In genomic region chr5:74193008-74193407, GRCm38 (mm10) we compare ENCODE assay signal across 21 mouse cellular contexts. TPM values are rescaled to one million over a fixed set of nuclear protein-coding genes. Genes with fewer than 3 reads are reported as not detected.
DNase-seq lines count a peak whose midpoint lies in the region; ATAC-seq and TF ChIP-seq lines count a peak whose summit lies in the region.
"Had no signal": no experiment of that assay in that cellular context is flagged by ENCODE, and none has a peak within 500 bp of the region (broad histone marks: within the 10 kb centered on the region; RNA-seq: fewer than 3 reads in every experiment).

No protein-coding gene starts in this region.

- DNase-seq in hindbrain, postnatal 0 days (ENCODE audit: low spot score), result no peak
- DNase-seq: adrenal gland, adult 8-10 months; adrenal gland, postnatal 25 days; cerebellum, adult 11-12 months; cerebellum, adult 8-10 months; cerebellum, postnatal 14 days; gastrocnemius, postnatal 25 days; heart, adult 18-20 months; heart, postnatal 36 days had no signal

- TF ChIP-seq CTCF in intestine, postnatal 0 days (IDR thresholded peaks at IDR 0.05; ENCODE audit: low read depth), result no peak
- TF ChIP-seq CTCF in hindbrain, postnatal 0 days (IDR thresholded peaks at IDR 0.05; ENCODE audit: low read depth), result no peak

- 61% methylated on average over 2 of the region's 2 CpGs for WGBS in intestine, postnatal 0 days
- WGBS in intestine, embryonic 15.5 days, result 68% methylated on average over 2 of the region's 2 CpGs
- 35% methylated on average over 2 of the region's 2 CpGs for WGBS in embryonic facial prominence, embryonic 12.5 days
- 37% methylated on average over 2 of the region's 2 CpGs for WGBS in limb, embryonic 12.5 days
- 65% methylated on average over 2 of the region's 2 CpGs for WGBS in hindbrain, postnatal 0 days

- peaks cover 7% of the 10 kb centered on the region for H3K36me3 ChIP-seq in intestine, postnatal 0 days (ENCODE audit: control insufficient read depth, insufficient read depth)
- no peaks in the 10 kb centered on the region for H3K36me3 ChIP-seq in intestine, embryonic 15.5 days
- H3K36me3 ChIP-seq in embryonic facial prominence, embryonic 12.5 days, result peaks cover 9% of the 10 kb centered on the region
- peaks cover 17% of the 10 kb centered on the region for H3K36me3 ChIP-seq in limb, embryonic 12.5 days
- H3K36me3 ChIP-seq in hindbrain, postnatal 0 days (ENCODE audit: insufficient read depth, low read length), result no peaks in the 10 kb centered on the region
- H3K36me3 ChIP-seq: forebrain, embryonic 15.5 days had no signal

- H3K9ac ChIP-seq in intestine, postnatal 0 days (ENCODE audit: low read depth, low read length), result no peak overlapping the region
- H3K9ac ChIP-seq in intestine, embryonic 15.5 days, result no peak overlapping the region
- no peak overlapping the region for H3K9ac ChIP-seq in embryonic facial prominence, embryonic 12.5 days
- no peak overlapping the region for H3K9ac ChIP-seq in limb, embryonic 12.5 days (replicated peaks)
- H3K9ac ChIP-seq in hindbrain, postnatal 0 days (replicated peaks; ENCODE audit: low read length), result no peak overlapping the region
- H3K9ac ChIP-seq: forebrain, embryonic 12.5 days; forebrain, embryonic 15.5 days; hindbrain, embryonic 14.5 days had no signal

- H3K4me3 ChIP-seq in intestine, postnatal 0 days (ENCODE audit: low read depth, low read length), result no peak overlapping the region
- H3K4me3 ChIP-seq in intestine, embryonic 15.5 days (replicated peaks), result no peak overlapping the region
- no peak overlapping the region for H3K4me3 ChIP-seq in embryonic facial prominence, embryonic 12.5 days
- no peak overlapping the region for H3K4me3 ChIP-seq in limb, embryonic 12.5 days (replicated peaks)
- H3K4me3 ChIP-seq in hindbrain, postnatal 0 days (ENCODE audit: low read length), result no peak overlapping the region
- H3K4me3 ChIP-seq: erythroblast, embryonic 14.5 days; forebrain, embryonic 12.5 days; forebrain, embryonic 15.5 days had no signal

- no peak overlapping the region for H3K27ac ChIP-seq in intestine, postnatal 0 days (ENCODE audit: low read depth, low read length)
- no peak overlapping the region for H3K27ac ChIP-seq in intestine, embryonic 15.5 days
- peak overlapping the region; percentile 95; the same call in 1 of the 2 replicates for H3K27ac ChIP-seq in embryonic facial prominence, embryonic 12.5 days
- peak overlapping the region; percentile 95 for H3K27ac ChIP-seq in limb, embryonic 12.5 days
- no peak overlapping the region for H3K27ac ChIP-seq in hindbrain, postnatal 0 days
- H3K27ac ChIP-seq: forebrain, embryonic 12.5 days; forebrain, embryonic 15.5 days; hindbrain, embryonic 14.5 days had no signal

- no peaks in the 10 kb centered on the region for H3K9me3 ChIP-seq in intestine, postnatal 0 days (ENCODE audit: control insufficient read depth)
- H3K9me3 ChIP-seq in intestine, embryonic 15.5 days, result no peaks in the 10 kb centered on the region
- no peaks in the 10 kb centered on the region for H3K9me3 ChIP-seq in embryonic facial prominence, embryonic 12.5 days
- H3K9me3 ChIP-seq in limb, embryonic 12.5 days, result no peaks in the 10 kb centered on the region
- H3K9me3 ChIP-seq in hindbrain, postnatal 0 days (ENCODE audit: low read length), result no peaks in the 10 kb centered on the region
- H3K9me3 ChIP-seq: embryonic facial prominence, embryonic 13.5 days; forebrain, embryonic 12.5 days; forebrain, embryonic 15.5 days had no signal

- ATAC-seq in intestine, postnatal 0 days, result no peak
- ATAC-seq in intestine, embryonic 15.5 days, result no peak
- no peak for ATAC-seq in embryonic facial prominence, embryonic 12.5 days (ENCODE audit: insufficient number of reproducible peaks, insufficient read depth, low FRiP score, low TSS enrichment)
- no peak for ATAC-seq in limb, embryonic 12.5 days (ENCODE audit: insufficient number of reproducible peaks, insufficient read depth, low FRiP score, low TSS enrichment, low read depth)
- no peak for ATAC-seq in hindbrain, postnatal 0 days
- no peak for ATAC-seq in megakaryocyte progenitor cell, adult 5-6 weeks (replicated peaks; ENCODE audit: poor library complexity)
- ATAC-seq: activated CD4-positive, CD25-positive, alpha-beta regulatory T cell, adult 4 months; CD4-positive, CD25-positive, alpha-beta regulatory T cell, adult 4 months; forebrain, embryonic 15.5 days had no signal

- no peaks in the 10 kb centered on the region for H3K27me3 ChIP-seq in intestine, postnatal 0 days (replicated peaks; ENCODE audit: control insufficient read depth, insufficient read depth, low read length)
- no peaks in the 10 kb centered on the region for H3K27me3 ChIP-seq in intestine, embryonic 15.5 days (replicated peaks)
- H3K27me3 ChIP-seq in embryonic facial prominence, embryonic 12.5 days, result peaks cover 3% of the 10 kb centered on the region; the same call in 1 of the 2 replicates
- no peaks in the 10 kb centered on the region for H3K27me3 ChIP-seq in limb, embryonic 12.5 days
- no peaks in the 10 kb centered on the region for H3K27me3 ChIP-seq in hindbrain, postnatal 0 days (ENCODE audit: insufficient read depth, low read length)
- H3K27me3 ChIP-seq: forebrain, embryonic 15.5 days had no signal

- H3K4me2 ChIP-seq in intestine, postnatal 0 days (replicated peaks; ENCODE audit: low read depth), result peak overlapping the region; percentile 98; the same call in 1 of the 2 replicates
- H3K4me2 ChIP-seq in intestine, embryonic 15.5 days (replicated peaks), result no peak overlapping the region
- H3K4me2 ChIP-seq in embryonic facial prominence, embryonic 12.5 days (replicated peaks), result 0 out of 2 replicates have a peak overlapping the region, but pooled peaks have one; percentile 94
- H3K4me2 ChIP-seq in limb, embryonic 12.5 days, result peak overlapping the region; percentile 70
- H3K4me2 ChIP-seq in hindbrain, postnatal 0 days (ENCODE audit: low read depth, low read length), result no peak overlapping the region
- H3K4me2 ChIP-seq: forebrain, embryonic 12.5 days; forebrain, embryonic 15.5 days; hindbrain, embryonic 14.5 days had no signal

- 0 out of 2 replicates have a peak, but pooled peaks cover 3% of the 10 kb centered on the region for H3K4me1 ChIP-seq in intestine, postnatal 0 days (replicated peaks; ENCODE audit: control insufficient read depth, insufficient read depth, low read length)
- H3K4me1 ChIP-seq in intestine, embryonic 15.5 days (replicated peaks), result peaks cover 21% of the 10 kb centered on the region
- H3K4me1 ChIP-seq in embryonic facial prominence, embryonic 12.5 days, result peaks cover 48% of the 10 kb centered on the region
- H3K4me1 ChIP-seq in limb, embryonic 12.5 days (replicated peaks), result peaks cover 57% of the 10 kb centered on the region
- H3K4me1 ChIP-seq in hindbrain, postnatal 0 days (ENCODE audit: insufficient read depth, low read length), result no peaks in the 10 kb centered on the region; the same call in 1 of the 2 replicates

RNA-seq across cellular contexts. Expression of gene Rasl11b, which starts 2.1 kb away (rescaled TPM):
- polyA plus RNA-seq in intestine, postnatal 0 days (2015; fragmentation: Nextera tagmentation; extraction: Ambion mirVana), result 15.9 and 19.4 TPM in 2 replicates
- 34.9 and 38.3 TPM in 2 replicates for polyA plus RNA-seq in intestine, embryonic 15.5 days (2015; fragmentation: Nextera tagmentation; extraction: Ambion mirVana)
- 134 and 140 TPM in 2 replicates for polyA plus RNA-seq in embryonic facial prominence, embryonic 12.5 days (2016; fragmentation: Nextera tagmentation; extraction: Ambion mirVana)
- polyA plus RNA-seq in limb, embryonic 12.5 days (2016; fragmentation: Nextera tagmentation; extraction: Ambion mirVana), result 156 and 176 TPM in 2 replicates
- 5.9 and 7.2 TPM in 2 replicates for total RNA-seq in hindbrain, postnatal 0 days (2014; rRNA removed)
- 16.7 and 17.1 TPM in 2 replicates for polyA plus RNA-seq in hindbrain, postnatal 0 days (2015; fragmentation: Nextera tagmentation; extraction: Ambion mirVana)
- 0.12 and 0.68 TPM in 2 replicates for total RNA-seq in megakaryocyte progenitor cell, adult 5-6 weeks (2015)
- 0.47 and 0.54 TPM in 2 replicates for total RNA-seq in megakaryocyte progenitor cell, adult 5-6 weeks (2017)
- polyA plus RNA-seq: erythroblast, embryonic 14.5 days had no signal

Comparison
In these comparisons a context has a peak if more than half of its experiments do, and no peak if none do; other contexts are left out.
1. H3K4me2 ChIP-seq: peak in intestine, postnatal 0 days (single experiment), embryonic facial prominence, embryonic 12.5 days (single experiment) and limb, embryonic 12.5 days (single experiment); none in intestine, embryonic 15.5 days (single experiment) and hindbrain, postnatal 0 days (single experiment).
2. H3K27ac ChIP-seq: peak in embryonic facial prominence, embryonic 12.5 days (single experiment) and limb, embryonic 12.5 days (single experiment); none in intestine, postnatal 0 days (single experiment), intestine, embryonic 15.5 days (single experiment) and hindbrain, postnatal 0 days (single experiment).